Mouse (Mus musculus) cerebellum, adult 2 months (tissue): Measurements from ENCODE around the gene Kdm3a.

Source experiments
- CTCF ChIP-seq: fragments of 200-500 bp; IDR thresholded peaks from 2 replicates; pipeline ENCODE4 v1.5.1; 2011; ENCODE audit warnings: low read depth, mild to moderate bottlenecking, control low read depth, low read length, moderate library complexity, borderline replicate concordance; ENCODE audit not compliant: insufficient read depth
- POLR2A ChIP-seq: fragments of 200-500 bp; IDR thresholded peaks from 2 replicates; pipeline ENCODE4 v1.6.1; 2011; ENCODE audit warnings: low read length, control low read depth, borderline replicate concordance; ENCODE audit not compliant: insufficient read depth

DNA sequence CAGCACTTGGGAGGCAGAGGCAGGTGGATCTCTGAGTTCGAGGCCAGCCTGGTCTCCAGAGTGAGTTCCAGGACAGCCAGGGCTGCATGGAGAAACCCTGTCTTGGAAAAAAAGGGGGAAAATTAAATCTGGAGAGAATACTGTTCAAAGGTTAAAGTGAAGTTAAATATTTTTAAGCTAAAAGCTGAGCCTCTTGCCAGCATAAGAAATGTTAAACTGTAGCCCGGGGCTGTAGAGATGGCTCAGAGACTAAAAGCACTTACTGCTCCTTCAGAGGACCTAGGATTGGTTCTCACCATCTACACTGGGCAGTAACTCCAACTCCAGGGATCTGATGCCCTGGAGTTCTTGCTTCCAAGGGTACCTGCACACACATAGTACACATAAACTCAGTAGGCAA, 76.0 kb downstream of the Kdm3a start:
- TF ChIP-seq POLR2A (no peak), CTCF (no peak)
